Mouse (Mus musculus): Measurements from ENCODE around the gene Prorsd1.

Prorsd1 gene

DNA sequence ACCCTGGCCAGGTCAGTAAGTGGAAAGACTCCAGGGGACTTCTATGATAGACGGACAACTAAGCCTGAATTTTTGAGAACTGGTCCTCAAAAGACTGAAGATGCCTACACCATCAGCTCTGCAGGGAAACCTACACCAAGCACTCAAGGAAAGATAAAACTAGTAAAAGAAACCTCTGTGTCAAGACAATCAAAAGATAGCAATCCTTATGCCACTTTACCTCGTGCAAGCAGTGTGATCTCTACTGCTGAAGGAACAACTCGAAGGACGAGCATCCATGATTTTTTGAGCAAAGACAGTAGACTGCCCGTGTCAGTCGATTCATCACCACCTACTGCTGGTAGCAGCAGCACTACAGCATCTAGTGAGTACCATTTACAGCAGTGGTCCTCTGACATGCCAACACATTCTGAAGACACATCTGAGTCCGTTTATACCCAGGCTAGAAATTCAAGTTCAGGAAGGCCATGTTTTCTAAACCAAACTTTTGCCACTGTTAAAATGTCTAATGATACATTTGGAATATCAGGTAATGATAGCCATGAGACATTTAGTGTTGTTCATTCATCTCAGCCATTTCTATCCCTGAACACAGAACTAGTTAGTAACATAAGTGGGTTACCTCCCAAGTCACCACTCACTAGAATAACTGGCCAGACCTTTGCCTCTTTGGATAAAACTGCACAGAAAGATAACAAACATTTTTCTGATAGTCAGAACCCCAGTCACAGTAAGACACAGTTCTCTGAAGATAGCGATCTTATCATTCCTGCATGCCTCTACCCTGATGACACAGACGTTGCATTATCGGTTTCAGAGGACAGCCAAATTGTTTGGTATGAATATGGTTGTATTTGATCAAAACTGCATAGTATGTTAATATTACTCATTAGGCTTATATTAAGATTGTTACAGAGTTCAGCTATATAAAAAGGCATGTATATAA, 10.6 kb downstream of the Prorsd1 start:
- DNase-seq (ENCODE audit: low spot score) = no peak

DNA sequence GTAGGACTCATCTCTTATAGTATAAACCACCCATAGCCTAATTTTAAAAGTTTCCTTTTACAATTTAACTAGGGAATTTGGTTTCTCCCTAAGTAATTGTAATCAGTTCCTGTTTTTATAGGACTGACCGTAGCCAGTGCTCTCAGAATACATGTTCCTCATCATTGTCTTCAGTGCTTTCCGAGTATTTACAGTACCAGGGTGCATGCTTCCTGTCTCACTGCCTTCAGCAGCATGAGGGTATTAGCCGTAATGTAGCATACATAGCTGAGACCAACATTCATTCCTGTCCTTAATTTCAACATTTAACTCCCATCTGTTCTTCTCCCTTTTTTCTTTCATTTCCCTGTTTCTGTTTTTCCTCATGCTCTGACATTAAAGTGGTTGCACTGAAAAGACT, 17.9 kb downstream of the Prorsd1 start:
- no peak for DNase-seq (ENCODE audit: low spot score)

DNA sequence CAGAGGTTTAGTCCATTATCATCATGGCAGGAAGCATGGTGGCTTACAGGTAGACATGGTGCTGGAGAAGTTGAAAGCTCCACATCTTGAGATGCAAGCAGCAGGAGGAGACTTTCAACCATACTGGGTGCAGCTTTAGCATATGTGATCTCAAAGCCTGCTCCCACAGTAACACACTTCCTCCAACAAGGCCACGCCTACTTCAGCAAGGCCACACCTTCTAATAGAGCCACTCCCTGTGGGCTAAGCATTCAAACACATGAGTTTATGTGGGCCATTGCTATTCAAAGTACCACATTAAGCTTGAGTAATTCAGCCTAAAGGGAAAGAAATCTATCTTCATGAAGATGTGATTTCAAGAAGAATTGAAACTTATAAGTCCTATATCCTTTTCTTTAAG, 21.7 kb downstream of the Prorsd1 start:
- DNase-seq (ENCODE audit: low spot score) = no peak

DNA sequence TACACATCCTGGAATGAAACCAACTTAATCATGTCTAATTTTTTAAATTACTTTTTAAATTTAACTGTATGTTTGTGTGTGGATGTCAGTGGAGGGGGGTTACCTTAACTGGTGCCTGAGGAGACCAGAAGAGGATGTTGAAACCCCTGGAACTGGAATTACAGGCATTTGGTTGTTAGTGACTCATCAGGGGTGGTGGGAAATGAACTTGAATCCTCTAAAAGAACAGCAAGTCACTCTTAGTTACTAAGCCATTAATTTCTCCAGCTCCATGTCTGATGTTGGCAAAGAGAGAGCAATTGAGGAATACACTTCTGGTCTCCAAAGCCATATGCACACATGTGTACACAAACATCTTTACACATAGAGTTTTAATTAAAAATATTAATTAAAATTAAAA, 40.2 kb downstream of the Prorsd1 start:
- DNase-seq (ENCODE audit: low spot score) = no peak
